Mouse (Mus musculus) lung, postnatal 0 days (tissue): ENCODE data around the gene Gab1.

ENCODE experiments used
- CTCF ChIP-seq: IDR thresholded peaks from 2 replicates; pipeline ENCODE4 v1.5.1; 2016; ENCODE audit warnings: antibody characterized with exemption, mild to moderate bottlenecking
- EP300 ChIP-seq: IDR thresholded peaks from 2 replicates; pipeline ENCODE4 v1.6.1; 2016; ENCODE audit warnings: antibody characterized with exemption, mild to moderate bottlenecking, control low read depth

DNA sequence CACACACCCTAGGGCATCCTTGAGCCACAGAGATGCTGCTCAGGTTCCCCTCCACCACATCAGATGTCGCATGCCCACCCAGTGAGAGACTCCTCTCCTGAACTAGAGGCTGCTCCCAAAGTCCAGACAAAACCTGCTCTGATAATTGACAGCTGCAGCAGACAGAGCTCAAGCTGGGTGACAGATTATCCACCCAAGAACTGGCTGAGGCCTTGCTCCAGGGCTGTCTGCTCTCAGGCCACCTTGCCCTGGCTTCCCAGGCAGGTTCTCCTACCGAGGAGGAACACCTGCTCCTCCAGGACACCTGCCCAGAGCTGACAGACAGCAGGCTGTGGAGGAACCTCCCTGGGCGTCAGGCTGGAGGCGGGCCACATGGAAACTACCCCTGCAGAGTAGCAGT, 7.6 kb downstream of the Gab1 start:
- TF ChIP-seq CTCF, result no peak
- TF ChIP-seq EP300, result no peak
